Mouse (Mus musculus) bone marrow, adult 2 months (tissue): ENCODE measurements around the gene Rcbtb2.

Source experiments
- CTCF ChIP-seq: fragments of 200-500 bp; IDR thresholded peaks from 2 replicates; pipeline ENCODE4 v1.5.1; 2011; ENCODE audit warnings: low read length, control low read depth; ENCODE audit not compliant: control insufficient read depth, insufficient read depth
- POLR2A ChIP-seq: fragments of 200-500 bp; IDR thresholded peaks from 2 replicates; pipeline ENCODE4 v1.6.1; 2011; ENCODE audit warnings: low read depth, mild to moderate bottlenecking, control low read depth, low read length, borderline replicate concordance; ENCODE audit not compliant: control insufficient read depth

DNA sequence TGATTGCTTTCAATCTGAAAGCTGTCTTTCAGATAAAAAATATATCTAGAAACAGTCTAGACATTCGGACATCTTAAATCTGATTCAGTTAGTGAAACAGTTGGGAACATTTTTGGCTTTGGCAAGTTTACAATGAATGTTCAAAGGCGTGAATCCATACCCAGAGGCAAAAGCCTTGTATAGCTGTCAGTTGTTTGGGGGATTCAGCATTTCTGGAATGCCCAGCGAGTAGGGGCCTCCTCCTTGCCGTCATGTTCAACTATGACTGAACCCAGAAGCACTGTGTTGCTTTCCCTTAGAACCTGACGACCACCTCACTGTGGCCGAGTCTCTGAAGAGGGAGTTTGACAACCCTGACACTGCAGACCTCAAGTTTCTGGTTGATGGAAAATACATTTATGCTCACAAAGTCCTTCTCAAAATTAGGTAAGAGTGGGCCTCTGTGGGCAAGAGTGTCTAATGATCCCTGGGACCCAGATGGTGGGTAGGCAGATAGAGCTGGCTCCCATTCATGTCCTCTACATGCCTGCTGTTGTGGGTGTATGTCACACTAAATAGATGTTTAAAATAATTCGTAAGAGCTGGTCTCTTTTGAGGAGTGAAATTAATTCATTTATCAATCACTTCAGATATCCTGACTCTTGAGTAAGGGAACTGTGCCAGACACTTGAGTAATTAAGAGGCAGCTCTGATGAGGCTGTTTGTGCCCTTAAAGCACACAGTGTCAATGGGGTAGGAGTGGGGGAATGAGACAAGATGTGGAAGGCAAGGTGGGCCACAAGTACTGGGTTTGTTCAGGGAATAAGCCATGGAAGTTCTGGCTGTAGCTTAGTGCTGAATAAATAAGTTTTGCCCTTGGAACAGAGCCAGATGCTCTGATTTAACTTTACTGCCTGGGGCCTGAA is 51.5 kb downstream of the Rcbtb2 start:
- no peak for TF ChIP-seq POLR2A
- TF ChIP-seq CTCF, result no peak
